In the genomic region with DNA sequence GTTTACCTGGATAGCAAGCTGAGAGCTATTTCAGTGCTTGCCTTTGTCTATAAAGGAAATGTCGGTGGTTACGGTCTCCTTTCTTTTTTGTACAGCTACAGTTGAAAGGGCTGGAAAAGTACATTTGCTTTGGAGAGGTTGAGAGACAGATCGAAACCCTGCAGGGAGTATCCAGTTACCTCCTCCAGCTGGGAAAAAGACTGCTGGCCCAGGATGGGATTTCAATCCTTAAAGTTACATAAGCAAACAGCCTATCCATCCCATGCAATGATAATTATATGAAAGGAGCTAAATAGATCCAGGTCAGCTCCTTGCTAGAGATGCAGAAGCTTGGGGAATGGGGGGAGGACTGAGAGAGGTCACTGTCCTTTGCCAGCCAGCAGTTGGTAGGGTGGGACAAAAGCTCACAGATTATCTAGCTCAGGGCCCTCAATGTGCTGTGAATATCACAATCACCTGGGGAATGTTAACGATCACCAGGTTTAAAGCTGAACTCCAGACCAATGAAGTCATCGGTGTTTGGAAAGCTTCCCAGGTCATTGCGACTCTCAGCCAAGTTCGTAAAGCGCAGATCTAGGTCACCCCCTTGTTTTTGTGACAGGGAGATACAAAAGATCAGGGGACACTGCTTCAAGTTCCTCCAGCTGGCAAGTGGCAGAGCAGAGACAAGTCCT, we compare ENCODE assay signal across 9 mouse cellular contexts. TPM values are rescaled to one million over a fixed set of nuclear protein-coding genes. Genes with fewer than 3 reads are reported as not detected.
DNase-seq lines count a peak whose midpoint lies in the region; ATAC-seq lines count a peak whose summit lies in the region.
"Had no signal": no experiment of that assay in that cellular context is flagged by ENCODE, and none has a peak within 500 bp of the region (broad histone marks: within the 10 kb centered on the region; RNA-seq: fewer than 3 reads in every experiment).

No protein-coding gene starts in this region.

- H3K4me2 ChIP-seq in neural tube, embryonic 15.5 days: no peak overlapping the region

- no peaks in the 10 kb centered on the region for H3K4me1 ChIP-seq in neural tube, embryonic 15.5 days

- H3K27me3 ChIP-seq in neural tube, embryonic 15.5 days (replicated peaks): no peaks in the 10 kb centered on the region

- peak; percentile 12 to 22 for DNase-seq in layer of hippocampus, adult 8-10 months (ENCODE audit: low spot score in 2 of 2)
- no peak for DNase-seq in layer of hippocampus, adult 9-10 months (ENCODE audit: low spot score)
- peak; percentile 46 for DNase-seq in adrenal gland, postnatal 25 days
- DNase-seq in gastrocnemius, adult 18-20 months (ENCODE audit: low spot score): peak; percentile 68
- DNase-seq in kidney, postnatal 25 days: peak; percentile 8 to 39
- DNase-seq in natural killer cell, adult 2 months (ENCODE audit: low spot score in 2 of 2): no peak
- DNase-seq in T-cell, adult 2 months (ENCODE audit: low spot score): no peak

- H3K4me3 ChIP-seq in neural tube, embryonic 15.5 days (replicated peaks): no peak overlapping the region

- no peaks in the 10 kb centered on the region for H3K9me3 ChIP-seq in neural tube, embryonic 15.5 days (replicated peaks)

- ATAC-seq in neural tube, embryonic 15.5 days (ENCODE audit: low FRiP score): no peak

- H3K36me3 ChIP-seq in neural tube, embryonic 15.5 days: no peaks in the 10 kb centered on the region

- 48% methylated on average over 8 of the region's 8 CpGs for WGBS in neural tube, embryonic 15.5 days

- H3K9ac ChIP-seq in neural tube, embryonic 15.5 days (replicated peaks): no peak overlapping the region

- no peak overlapping the region for H3K27ac ChIP-seq in neural tube, embryonic 15.5 days (replicated peaks)

RNA-seq across cellular contexts. Expression of gene BC035947, which starts 56.0 kb away (rescaled TPM):
- total RNA-seq in layer of hippocampus, adult 8-10 months (2022): 1 to 10 TPM; 1.0 to 1.5 (median 1.3) TPM
- 0.09 TPM in 1 of 2 replicates, not detected in the other for total RNA-seq in adrenal gland, postnatal 25 days (2021)
- not detected for total RNA-seq in gastrocnemius, adult 18-20 months (2021)
- 1.00 and 1.0 TPM in 2 replicates for polyA plus RNA-seq in neural tube, embryonic 15.5 days (2015; fragmentation: Nextera tagmentation; extraction: Ambion mirVana)
- total RNA-seq: gastrocnemius, postnatal 4 days had no signal

RNA-seq across cellular contexts. Expression of gene Mogat1, which starts 57.2 kb away (rescaled TPM):
- total RNA-seq in layer of hippocampus, adult 8-10 months (2022): 1 to 10 TPM in 1 of 4 experiments, under 1 TPM in 1, not detected in 2; 0.43 to 1.6 TPM
- total RNA-seq in adrenal gland, postnatal 25 days (2021): 1.2 and 2.3 TPM in 2 replicates
- total RNA-seq in gastrocnemius, adult 18-20 months (2021): not detected
- polyA plus RNA-seq in neural tube, embryonic 15.5 days (2015; fragmentation: Nextera tagmentation; extraction: Ambion mirVana): 0.82 and 0.83 TPM in 2 replicates
- total RNA-seq: gastrocnemius, postnatal 4 days had no signal

Comparison
In these comparisons a context has a peak if more than half of its experiments do, and no peak if none do; other contexts are left out.
1. DNase-seq: peak in layer of hippocampus, adult 8-10 months (2 of 2), adrenal gland, postnatal 25 days (single experiment), gastrocnemius, adult 18-20 months (single experiment) and kidney, postnatal 25 days (2 of 2); none in layer of hippocampus, adult 9-10 months (single experiment), natural killer cell, adult 2 months (0 of 2) and T-cell, adult 2 months (single experiment).